Mouse (Mus musculus) heart, embryonic 15.5 days (tissue): ENCODE data around the gene Rhobtb3. TPM values are rescaled to one million over a fixed set of nuclear protein-coding genes. Genes with fewer than 3 reads are reported as not detected.
"Not testable (repeated sequence)": the region's sequence is repeated elsewhere in the genome, so short reads cannot be mapped to it uniquely, and the experiment has no call there.

ENCODE experiments used
- ATAC-seq: fragments of 200-750 bp; cut with Nextera tagmentation; replicated peaks from 2 replicates; pipeline ENCODE4 v1.8.0; 2017; ENCODE audit warnings: low read depth, moderate TSS enrichment; ENCODE audit not compliant: insufficient number of reproducible peaks, insufficient read depth, low FRiP score
- H3K27ac ChIP-seq: fragments of 300-500 bp; sonication (generic); 2 replicates; pipeline ENCODE4 v1.5.1; 2015; ENCODE audit warnings: mild to moderate bottlenecking, inconsistent platforms
- H3K27me3 ChIP-seq: fragments of 300-500 bp; sonication (generic); 2 replicates; pipeline ENCODE4 v1.6.1; 2015; ENCODE audit warnings: inconsistent platforms
- H3K36me3 ChIP-seq: fragments of 300-500 bp; sonication (generic); 2 replicates; pipeline ENCODE4 v1.6.1; 2015; ENCODE audit warnings: mild to moderate bottlenecking, inconsistent platforms
- H3K4me1 ChIP-seq: fragments of 300-500 bp; sonication (generic); replicated peaks from 2 replicates; pipeline ENCODE4 v1.6.1; 2015; ENCODE audit warnings: inconsistent platforms
- H3K4me2 ChIP-seq: fragments of 300-500 bp; sonication (generic); 2 replicates; pipeline ENCODE4 v1.6.1; 2015; ENCODE audit warnings: inconsistent platforms, mild to moderate bottlenecking, moderate library complexity
- H3K4me3 ChIP-seq: fragments of 300-500 bp; sonication (generic); 2 replicates; pipeline ENCODE4 v1.5.1; 2015; ENCODE audit warnings: mild to moderate bottlenecking, inconsistent platforms
- H3K9ac ChIP-seq: fragments of 300-500 bp; sonication (generic); 2 replicates; pipeline ENCODE4 v1.6.1; 2015; ENCODE audit warnings: mild to moderate bottlenecking, inconsistent platforms
- H3K9me3 ChIP-seq: fragments of 300-500 bp; sonication (generic); replicated peaks from 2 replicates; pipeline ENCODE4 v1.6.1; 2016; ENCODE audit warnings: inconsistent platforms
- WGBS: fragments of 180-500 bp; shearing (Covaris S2); methylation state at CpG from one replicate; pipeline ENCODE4 v1.1.7; 2015; ENCODE audit warnings: mixed read lengths; 5-methylcytosine and 5-hydroxymethylcytosine counted together
- polyA plus RNA-seq: library from polyadenylated mRNA; unstranded; fragments of >200 nt; fragmentation: Nextera tagmentation; extraction: Ambion mirVana; gene quantifications from 2 replicates; pipeline ENCODE4 v1.2.1, GENCODE M21; 2015

The Rhobtb3 gene
- polyA plus RNA-seq, 1 experiment from 2014 or later: 19.7 TPM

DNA sequence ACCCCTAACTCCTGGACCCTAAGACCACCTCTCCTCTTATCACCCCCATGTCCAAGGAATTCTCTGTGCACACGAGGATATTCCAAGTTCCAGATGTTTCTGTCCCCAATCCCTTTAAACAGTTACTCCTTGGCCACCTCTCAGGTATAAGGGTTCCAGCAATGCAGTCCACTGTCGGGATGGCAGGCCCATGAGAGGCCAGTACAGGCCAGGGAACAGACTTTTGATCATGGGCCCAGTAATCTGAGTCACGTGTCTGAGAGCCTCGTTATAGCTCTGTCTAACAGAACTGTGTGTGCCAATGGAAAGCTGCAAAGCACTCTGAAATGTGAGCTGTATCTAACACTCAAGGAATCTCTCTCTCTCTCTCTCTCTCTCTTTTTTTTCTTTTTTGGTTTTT lies 29.6 kb downstream of the Rhobtb3 start:
- 0 out of 2 replicates have a peak, but pooled peaks have one; percentile 27 for ATAC-seq
- Histone ChIP-seq H3K27ac (no peak overlapping the region), H3K9ac (no peak overlapping the region), H3K4me3 (no peak overlapping the region), H3K9me3 (no peaks in the 10 kb centered on the region), H3K27me3 (no peaks in the 10 kb centered on the region), H3K4me2 (no peak overlapping the region), H3K36me3 (peaks cover 28% of the 10 kb centered on the region), H3K4me1 (no peaks in the 10 kb centered on the region)
- WGBS: 52% methylated on average over 4 of the region's 4 CpGs

DNA sequence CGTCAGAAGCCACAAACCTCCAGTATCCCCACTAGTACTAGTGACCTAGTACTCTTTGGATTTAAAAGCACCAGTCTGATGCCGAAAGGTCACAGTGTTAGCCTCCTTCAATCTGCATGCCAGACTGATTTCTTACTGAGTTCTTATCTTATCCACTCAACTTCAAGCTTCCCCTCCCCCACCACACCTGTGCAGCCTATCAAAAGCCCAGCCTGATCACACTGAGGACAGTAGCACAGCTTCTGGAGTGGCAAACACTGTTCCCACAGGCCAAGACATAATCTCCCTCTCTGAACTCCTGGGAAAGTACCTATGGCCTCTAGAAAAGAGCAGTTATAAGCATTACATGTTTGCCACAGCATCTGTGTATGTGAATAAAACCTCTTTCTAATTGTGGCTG lies 35.5 kb downstream of the Rhobtb3 start:
- Histone ChIP-seq H3K36me3 (peaks cover 11% of the 10 kb centered on the region), H3K27me3 (no peaks in the 10 kb centered on the region), H3K9me3 (no peaks in the 10 kb centered on the region), H3K9ac (no peak overlapping the region), H3K4me2 (no peak overlapping the region), H3K4me1 (peaks cover 9% of the 10 kb centered on the region; the same call in 1 of the 2 replicates), H3K27ac (no peak overlapping the region), H3K4me3 (no peak overlapping the region)
- no peak for ATAC-seq
- 37% methylated on average over 2 of the region's 2 CpGs for WGBS

DNA sequence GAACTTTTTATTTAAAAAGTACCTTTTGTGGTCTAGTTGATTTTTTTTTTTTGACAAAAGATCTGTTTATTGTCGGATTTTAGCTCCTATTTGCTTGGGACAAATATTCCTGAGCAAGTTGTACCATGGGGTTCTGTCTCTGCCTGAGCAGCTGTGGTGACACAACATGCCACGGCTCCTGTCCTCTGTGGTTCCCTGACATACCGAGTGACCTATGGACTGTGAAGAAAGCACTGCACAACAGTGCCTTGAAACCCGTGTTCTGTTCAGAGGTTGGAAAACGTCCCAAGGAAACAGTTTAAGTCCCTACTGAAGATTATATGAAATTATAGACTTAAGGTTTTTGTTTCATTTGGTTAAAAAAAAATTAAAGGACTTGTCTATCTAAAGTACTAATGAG lies 36.6 kb downstream of the Rhobtb3 start:
- no peak overlapping the region for H3K4me3 ChIP-seq
- 71% methylated on average over 5 of the region's 5 CpGs for WGBS
- H3K4me1 ChIP-seq: peaks cover 9% of the 10 kb centered on the region; the same call in 1 of the 2 replicates
- no peak for ATAC-seq
- H3K9ac ChIP-seq: no peak overlapping the region
- no peak overlapping the region for H3K4me2 ChIP-seq
- peaks cover 15% of the 10 kb centered on the region for H3K36me3 ChIP-seq
- H3K27ac ChIP-seq: no peak overlapping the region
- H3K27me3 ChIP-seq: no peaks in the 10 kb centered on the region
- H3K9me3 ChIP-seq: no peaks in the 10 kb centered on the region

DNA sequence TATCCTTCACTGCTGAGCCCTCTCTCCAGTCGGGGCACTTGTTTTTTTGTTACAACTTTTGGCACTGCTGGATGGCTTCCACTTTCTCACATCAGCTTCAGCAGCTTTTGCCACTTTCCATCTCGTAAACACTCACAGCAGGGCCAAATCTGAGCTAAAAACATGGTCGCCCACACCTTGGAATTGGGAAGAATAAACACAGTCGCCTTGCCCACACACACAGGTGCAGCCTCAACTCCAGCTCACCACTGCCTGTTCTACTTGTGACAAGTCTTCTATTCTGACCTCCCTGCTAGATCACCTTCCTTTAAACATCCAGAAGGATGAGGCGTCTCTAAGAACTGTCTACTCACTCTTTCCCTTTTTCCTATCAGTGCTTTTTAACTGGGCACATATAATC lies 39.1 kb downstream of the Rhobtb3 start:
- Histone ChIP-seq H3K27ac (no peak overlapping the region), H3K4me2 (no peak overlapping the region), H3K4me3 (no peak overlapping the region), H3K27me3 (no peaks in the 10 kb centered on the region), H3K9ac (no peak overlapping the region), H3K9me3 (no peaks in the 10 kb centered on the region), H3K4me1 (peaks cover 9% of the 10 kb centered on the region; the same call in 1 of the 2 replicates), H3K36me3 (peaks cover 22% of the 10 kb centered on the region)
- WGBS: 80% methylated on average over 5 of the region's 5 CpGs
- no peak for ATAC-seq

DNA sequence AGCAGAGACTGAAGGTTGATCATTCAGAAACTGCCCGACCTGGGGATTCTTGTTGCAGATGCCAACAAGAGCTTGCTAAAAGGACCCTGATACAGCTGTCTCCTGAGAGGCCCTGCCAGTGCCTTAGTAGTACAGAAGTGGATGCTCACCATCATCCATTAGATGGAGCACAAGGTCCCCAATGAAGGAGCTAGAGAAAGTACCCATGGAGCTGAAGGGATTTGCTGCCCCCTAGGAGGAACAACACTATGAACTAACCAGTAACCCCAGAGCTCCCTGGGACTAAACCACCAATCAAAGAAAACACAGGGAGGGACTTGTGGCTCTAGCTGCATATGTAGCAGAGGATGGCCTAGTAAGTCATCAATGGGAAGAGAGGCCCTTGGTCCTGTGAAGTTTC lies 42.8 kb downstream of the Rhobtb3 start:
- not testable (repeated sequence) for H3K9ac ChIP-seq, H3K27me3 ChIP-seq, H3K4me2 ChIP-seq, ATAC-seq, H3K9me3 ChIP-seq, H3K4me3 ChIP-seq, H3K27ac ChIP-seq, H3K4me1 ChIP-seq
- peaks cover 22% of the 10 kb centered on the region for H3K36me3 ChIP-seq
- WGBS: 82% methylated on average over 1 of the region's 1 CpGs

DNA sequence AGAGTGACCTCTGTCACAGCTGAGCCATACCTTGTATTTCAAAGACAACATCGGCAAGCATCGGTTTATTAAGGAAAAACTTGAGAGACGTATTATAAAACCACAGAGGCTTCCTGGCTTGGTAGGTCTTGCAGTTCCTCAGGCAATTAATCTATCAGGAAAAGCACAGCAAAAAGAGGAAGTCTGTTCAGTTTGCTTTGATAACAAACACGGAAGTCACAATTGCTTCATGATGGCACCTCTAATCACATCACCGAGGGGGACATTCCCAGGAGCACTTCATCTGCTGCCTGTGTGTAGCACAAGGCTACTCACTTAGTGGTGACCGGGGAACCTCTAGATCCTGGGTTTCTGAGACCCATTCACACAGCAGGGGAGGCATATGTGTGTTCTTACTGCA lies 50.8 kb downstream of the Rhobtb3 start:
- H3K4me2 ChIP-seq: no peak overlapping the region
- H3K4me3 ChIP-seq: no peak overlapping the region

DNA sequence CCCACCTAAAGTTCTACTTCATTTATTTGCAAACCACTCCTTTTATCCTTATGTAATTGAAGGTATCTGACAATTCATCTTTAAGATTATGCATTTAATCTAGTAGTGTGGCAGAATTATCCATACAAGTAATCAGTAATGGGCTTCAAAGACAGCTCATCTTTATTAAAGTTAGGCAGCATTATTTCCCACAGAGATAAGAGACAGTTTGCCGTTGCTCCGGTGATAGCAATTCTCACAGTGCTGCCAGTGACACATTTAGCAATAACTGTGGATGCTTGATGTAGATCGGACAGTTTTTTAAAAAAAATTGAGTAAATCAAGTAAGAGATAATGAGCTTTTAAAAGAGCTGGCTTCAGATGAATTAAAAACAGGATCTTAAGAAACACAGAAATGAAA lies 51.4 kb downstream of the Rhobtb3 start:
- Histone ChIP-seq H3K27ac (no peak overlapping the region), H3K4me1 (no peaks in the 10 kb centered on the region), H3K4me3 (no peak overlapping the region), H3K9ac (no peak overlapping the region), H3K9me3 (no peaks in the 10 kb centered on the region), H3K27me3 (no peaks in the 10 kb centered on the region), H3K4me2 (no peak overlapping the region), H3K36me3 (peaks cover 27% of the 10 kb centered on the region)
- no peak for ATAC-seq
- WGBS: 62% methylated on average over 3 of the region's 3 CpGs

More for the DNA sequence above, 50.8 kb downstream of the Rhobtb3 start:
- no peak overlapping the region for H3K9ac ChIP-seq
- no peaks in the 10 kb centered on the region for H3K27me3 ChIP-seq
- H3K4me1 ChIP-seq: no peaks in the 10 kb centered on the region
- H3K36me3 ChIP-seq: peaks cover 24% of the 10 kb centered on the region
- H3K9me3 ChIP-seq: no peaks in the 10 kb centered on the region
- WGBS: 61% methylated on average over 6 of the region's 6 CpGs
- no peak overlapping the region for H3K27ac ChIP-seq
- no peak for ATAC-seq

DNA sequence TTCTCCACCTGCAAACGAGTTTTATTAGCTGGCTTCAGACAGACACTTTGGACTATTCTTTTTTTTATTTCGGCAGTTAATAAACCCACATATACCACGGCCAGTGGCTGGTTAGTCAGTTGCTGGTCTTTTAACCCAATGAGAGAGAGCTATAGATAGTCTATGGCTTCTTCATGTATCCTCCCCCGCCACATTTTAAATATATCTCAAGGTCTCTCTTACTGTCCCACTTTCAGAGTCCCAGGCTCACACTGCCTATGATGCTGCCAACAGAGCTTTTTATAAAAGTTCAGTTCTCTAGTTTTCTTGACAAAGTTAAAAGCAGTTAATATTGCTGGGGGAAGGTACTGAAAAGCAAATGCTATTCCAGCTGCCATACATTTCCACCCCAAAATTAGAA lies 51.9 kb downstream of the Rhobtb3 start:
- no peak overlapping the region for H3K4me3 ChIP-seq
- no peaks in the 10 kb centered on the region for H3K9me3 ChIP-seq
- no peak overlapping the region for H3K4me2 ChIP-seq
- no peaks in the 10 kb centered on the region for H3K4me1 ChIP-seq
- H3K27ac ChIP-seq: no peak overlapping the region
- peaks cover 31% of the 10 kb centered on the region for H3K36me3 ChIP-seq
- no peak for ATAC-seq
- H3K27me3 ChIP-seq: no peaks in the 10 kb centered on the region
- H3K9ac ChIP-seq: no peak overlapping the region
- WGBS: 89% methylated on average over 4 of the region's 4 CpGs

DNA sequence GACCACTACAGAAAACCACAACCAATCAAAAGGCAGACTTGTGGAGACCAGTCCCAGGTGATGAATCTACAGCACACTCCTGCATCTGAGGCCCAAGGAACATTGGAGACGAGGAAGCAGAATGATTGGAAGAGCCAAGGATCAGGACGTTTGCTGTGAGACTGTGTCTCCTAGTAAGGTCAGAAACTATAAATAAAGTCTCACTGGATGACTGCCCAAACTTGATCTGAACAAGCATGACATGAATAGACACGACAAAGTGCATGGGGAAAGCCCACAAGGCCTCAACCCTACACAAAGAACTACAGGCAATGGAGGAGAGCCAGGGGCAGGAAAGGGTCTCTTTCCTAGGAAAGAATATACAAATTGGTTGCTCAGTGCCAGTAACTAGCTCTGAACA lies 59.9 kb downstream of the Rhobtb3 start:
- Histone ChIP-seq H3K4me2 (no peak overlapping the region), H3K9ac (no peak overlapping the region), H3K4me1 (0 out of 2 replicates have a peak, but pooled peaks cover 4% of the 10 kb centered on the region), H3K36me3 (peaks cover 28% of the 10 kb centered on the region), H3K27ac (peak overlapping the region; percentile 84), H3K27me3 (no peaks in the 10 kb centered on the region), H3K4me3 (no peak overlapping the region), H3K9me3 (0 out of 2 replicates have a peak, but pooled peaks cover 6% of the 10 kb centered on the region)
- peak; percentile 84; the same call in 1 of the 2 replicates for ATAC-seq
- WGBS: 26% methylated on average over 3 of the region's 3 CpGs

DNA sequence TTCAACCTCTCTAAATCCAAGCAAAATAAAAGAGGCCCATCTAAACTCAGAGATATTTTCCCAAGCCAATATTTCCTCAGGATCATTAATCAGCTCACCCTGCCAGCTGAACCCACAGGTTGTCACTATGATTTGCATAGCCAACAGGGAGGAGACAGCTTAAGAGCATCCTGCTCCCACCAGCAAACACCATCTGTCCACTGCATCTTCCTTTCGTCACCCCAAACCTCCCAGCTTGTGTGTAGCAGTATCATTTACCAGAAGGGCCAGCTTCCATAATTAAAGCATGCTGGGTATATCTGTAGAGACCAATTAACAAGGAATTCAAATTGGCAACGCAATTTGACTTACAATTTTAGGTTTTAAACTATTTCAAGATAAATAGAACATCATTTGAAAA lies 63.2 kb downstream of the Rhobtb3 start:
- no peak for ATAC-seq
- Histone ChIP-seq H3K4me3 (no peak overlapping the region), H3K27ac (no peak overlapping the region), H3K27me3 (no peaks in the 10 kb centered on the region), H3K4me1 (0 out of 2 replicates have a peak, but pooled peaks cover 4% of the 10 kb centered on the region), H3K36me3 (peaks cover 30% of the 10 kb centered on the region), H3K9ac (no peak overlapping the region), H3K9me3 (no peaks in the 10 kb centered on the region), H3K4me2 (no peak overlapping the region)
- 84% methylated on average over 2 of the region's 2 CpGs for WGBS

DNA sequence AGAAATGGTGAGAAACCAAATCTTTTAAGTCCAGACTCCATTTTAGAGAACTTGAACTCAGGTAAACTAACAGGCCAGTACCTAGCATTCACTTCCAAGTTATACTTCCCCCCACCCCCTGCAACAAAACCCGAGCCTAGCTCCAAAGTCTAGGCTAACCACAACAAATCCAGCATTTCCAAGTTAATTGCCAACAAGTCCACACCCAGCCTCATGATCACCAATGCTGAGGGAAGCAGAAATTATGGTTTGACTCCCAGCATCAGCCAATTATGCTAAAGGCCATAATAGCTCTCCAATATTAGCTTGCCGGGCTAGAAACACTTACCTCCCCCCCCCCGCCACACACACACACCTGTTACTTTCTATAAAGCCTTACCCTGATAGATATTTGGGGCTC lies 64.0 kb downstream of the Rhobtb3 start:
- Histone ChIP-seq H3K36me3 (peaks cover 23% of the 10 kb centered on the region), H3K4me2 (no peak overlapping the region), H3K4me3 (no peak overlapping the region), H3K4me1 (0 out of 2 replicates have a peak, but pooled peaks cover 8% of the 10 kb centered on the region), H3K9me3 (no peaks in the 10 kb centered on the region), H3K27ac (no peak overlapping the region), H3K27me3 (no peaks in the 10 kb centered on the region), H3K9ac (no peak overlapping the region)
- WGBS: 86% methylated on average over 3 of the region's 3 CpGs
- ATAC-seq: no peak

DNA sequence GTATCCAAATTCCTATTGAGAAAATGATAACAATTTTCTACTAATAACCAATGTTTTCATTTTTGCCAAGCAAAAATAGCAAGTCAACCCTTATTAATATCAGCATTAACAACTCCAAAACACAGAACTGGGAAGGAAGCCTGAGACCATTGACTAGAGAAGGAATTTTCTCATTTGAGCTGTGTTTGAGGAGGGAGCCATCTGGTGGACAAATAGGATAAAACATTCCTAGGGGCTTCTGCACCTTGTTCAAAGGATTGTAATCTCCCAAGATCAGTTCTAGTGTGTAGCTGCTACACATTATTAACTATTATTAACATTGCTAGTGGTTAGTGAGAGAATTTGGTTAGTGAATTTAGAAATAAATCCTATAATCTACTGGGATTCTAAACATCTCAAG lies 65.8 kb downstream of the Rhobtb3 start:
- Histone ChIP-seq H3K4me3 (no peak overlapping the region), H3K4me1 (0 out of 2 replicates have a peak, but pooled peaks cover 6% of the 10 kb centered on the region), H3K36me3 (peaks cover 20% of the 10 kb centered on the region), H3K27ac (no peak overlapping the region), H3K27me3 (no peaks in the 10 kb centered on the region), H3K9ac (no peak overlapping the region), H3K9me3 (no peaks in the 10 kb centered on the region), H3K4me2 (no peak overlapping the region)
- ATAC-seq: no peak
